Mouse (Mus musculus): ENCODE results near the gene Myh11. TPM values are rescaled to one million over a fixed set of nuclear protein-coding genes. Genes with fewer than 3 reads are reported as not detected.
"Not testable (repeated sequence)": the region's sequence is repeated elsewhere in the genome, so short reads cannot be mapped to it uniquely, and the experiment has no call there.

The Myh11 gene
- total RNA-seq, 2 experiments from 2014 or later, result 2.2 to 3.4 TPM

DNA sequence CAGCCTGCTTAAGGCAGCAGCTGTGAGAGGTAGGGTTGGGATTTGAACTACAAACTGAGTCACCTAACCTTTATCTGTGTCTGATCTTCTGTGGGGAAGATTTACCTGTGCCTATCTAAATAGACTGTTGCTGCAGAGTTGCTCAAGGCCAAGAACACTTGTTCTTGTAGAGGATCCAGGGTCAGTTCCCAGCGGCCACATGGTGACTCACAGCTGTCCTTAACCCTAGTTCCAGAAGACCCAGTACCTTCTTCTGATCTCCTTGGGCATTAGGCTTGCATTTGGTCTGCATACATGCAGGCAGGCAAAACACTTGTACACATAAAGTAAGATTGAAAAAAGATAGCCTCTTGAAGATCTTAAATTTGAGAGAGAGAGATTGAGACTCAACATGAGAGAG is 121.5 kb downstream of the Myh11 start:
- DNase-seq (ENCODE audit: low spot score in 2 of 2), result no peak

DNA sequence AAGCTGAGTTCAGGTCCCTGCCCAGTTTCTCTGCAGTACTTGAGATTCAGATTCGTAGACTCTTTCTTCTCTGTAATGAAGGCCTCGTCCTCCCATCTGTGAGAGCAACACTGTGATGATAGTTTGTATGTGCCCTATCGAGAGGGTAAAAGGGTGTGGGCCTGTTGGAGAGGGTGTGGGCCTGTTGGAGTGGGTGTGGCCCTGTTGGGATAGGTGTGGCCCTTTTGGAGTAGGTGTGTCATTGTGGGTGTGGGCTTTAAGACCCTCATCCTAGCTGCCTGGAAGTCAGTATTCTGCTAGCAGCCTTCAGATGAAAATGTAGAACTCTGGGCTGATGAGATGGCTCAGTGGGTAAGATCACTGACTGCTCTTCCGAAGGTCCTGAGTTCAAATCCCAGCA is 124.7 kb downstream of the Myh11 start:
- DNase-seq (ENCODE audit: low spot score in 2 of 2), result no peak

DNA sequence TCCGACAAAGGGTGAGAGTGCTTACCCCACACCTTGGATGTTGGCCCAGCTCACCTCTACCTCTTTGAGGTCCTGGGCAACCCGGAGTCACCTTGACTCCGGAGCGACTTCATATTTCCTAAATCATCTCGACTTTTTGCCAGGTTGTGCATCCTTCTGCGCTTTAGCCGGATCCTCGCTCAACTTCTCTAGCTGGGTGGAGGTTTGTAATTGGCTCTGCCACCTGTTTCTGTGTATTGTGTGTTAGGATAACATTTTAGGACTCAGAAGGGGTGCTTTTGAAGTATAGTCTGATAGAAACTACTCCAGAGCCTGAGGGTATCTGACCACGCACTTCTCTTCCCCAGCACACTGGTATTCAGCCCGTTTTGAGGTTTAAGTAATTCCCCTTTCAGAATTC is 127.4 kb downstream of the Myh11 start:
- no peak for DNase-seq (ENCODE audit: low spot score in 2 of 2)

DNA sequence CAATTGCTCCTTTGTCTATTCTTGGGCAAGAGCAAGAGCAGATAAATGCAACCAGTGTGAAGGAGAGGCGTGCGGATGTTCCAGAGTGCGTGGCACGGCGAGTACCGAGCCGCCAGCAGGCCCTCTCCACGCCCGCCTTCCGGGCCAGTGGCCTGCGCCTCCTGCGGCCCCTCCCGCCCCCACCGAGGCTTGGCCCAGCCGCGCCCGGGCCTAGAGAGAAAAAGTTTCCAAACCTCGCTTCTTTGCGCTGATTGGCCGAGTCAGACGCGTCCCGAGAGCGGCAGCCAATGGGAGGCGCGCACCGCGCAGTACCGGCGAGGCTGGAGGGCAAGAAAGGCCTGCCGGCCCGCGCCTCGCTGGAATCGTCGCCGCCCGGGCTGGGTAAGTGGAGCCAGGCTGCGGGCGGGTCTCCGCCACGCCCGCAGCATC is 128.2 kb downstream of the Myh11 start, which contains the start of the genes Nde1 and Marf1:
Nde1 (plus strand) TSS at position 288 of the 429 bp plus-strand sequence.
Marf1 (minus strand) TSS at position 364 of the 429 bp plus-strand sequence.
- peak; percentile 53 to 81 for DNase-seq (ENCODE audit: low spot score in 2 of 2)

DNA sequence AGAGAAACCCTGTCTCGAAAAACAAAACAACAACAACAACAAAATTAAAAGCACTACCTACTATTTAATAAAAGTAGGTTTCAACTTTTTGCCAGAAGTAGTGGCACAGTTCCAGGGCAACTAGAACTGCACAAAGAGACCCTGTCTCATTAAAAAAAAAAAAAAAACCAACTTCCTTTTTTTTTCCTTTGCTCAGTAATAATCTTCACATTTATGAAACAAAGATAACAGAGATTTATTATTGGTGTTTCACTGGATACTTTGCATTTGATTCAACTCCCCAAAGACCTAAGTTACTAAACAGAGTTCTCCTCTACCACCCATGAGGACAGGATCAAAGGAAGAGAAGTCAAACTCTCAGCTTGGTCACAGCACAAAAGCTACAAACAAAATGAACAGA is 130.2 kb downstream of the Myh11 start:
- no peak for DNase-seq (ENCODE audit: low spot score in 2 of 2)

DNA sequence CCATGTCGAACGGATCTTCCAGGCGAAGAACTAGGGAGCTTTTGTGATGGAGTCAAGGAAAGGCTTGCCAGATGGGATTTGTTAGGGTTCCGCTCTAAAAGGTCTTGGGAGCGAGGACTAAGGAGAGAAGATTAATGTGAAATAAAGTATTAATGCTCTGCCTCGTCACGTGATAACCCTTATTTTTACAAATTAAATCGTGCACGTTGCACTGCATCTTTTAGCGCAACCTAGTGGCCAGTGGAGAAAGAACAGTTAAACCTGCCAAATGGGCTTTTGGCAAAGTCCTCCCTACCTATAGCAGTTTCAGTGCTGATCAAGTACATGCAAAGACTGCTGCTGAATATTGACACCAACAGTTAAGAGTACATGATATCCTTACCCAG is 131.4 kb downstream of the Myh11 start:
- DNase-seq (ENCODE audit: low spot score in 2 of 2), result peak; percentile 55 to 91

DNA sequence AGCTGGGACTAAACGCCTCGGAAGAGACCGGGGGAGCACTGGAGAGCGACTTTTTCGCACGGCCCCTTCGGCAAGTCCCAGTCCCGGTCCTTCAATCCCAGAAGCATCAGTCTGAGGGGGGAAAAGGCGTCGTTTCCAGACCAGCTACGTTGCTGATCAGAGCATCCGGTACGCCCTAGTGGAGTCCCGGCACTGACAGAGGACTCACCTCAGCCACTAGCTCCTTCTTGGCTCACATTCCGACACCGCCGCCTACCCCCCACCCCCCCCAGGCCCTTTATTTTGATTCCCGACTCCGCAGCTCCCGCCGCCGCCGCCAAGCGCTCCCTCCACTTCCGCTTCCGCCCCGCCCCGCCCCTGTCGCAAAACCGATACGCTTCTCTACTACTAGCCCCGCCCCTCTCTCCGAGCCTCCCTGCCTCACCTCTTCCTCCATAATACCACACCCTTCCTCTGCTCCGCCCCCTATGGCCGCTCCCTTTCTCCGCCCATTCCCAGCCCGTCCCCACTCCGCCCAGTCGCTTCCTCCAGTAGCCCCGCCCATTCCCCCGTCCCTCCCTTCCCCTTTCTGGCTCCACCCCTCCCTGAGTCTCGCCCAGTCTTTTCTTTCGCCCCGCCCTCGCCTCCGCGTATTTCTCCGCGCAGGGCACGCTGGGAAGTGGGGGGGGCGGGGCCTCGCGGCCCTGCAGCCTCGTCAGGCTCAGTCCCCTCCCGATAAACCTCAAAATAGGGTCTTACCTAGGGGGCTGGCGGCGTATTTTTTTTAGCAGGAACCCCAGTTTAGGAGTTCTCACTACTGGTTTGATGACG is 132.0 kb downstream of the Myh11 start:
- peak; percentile 98 to 99 for DNase-seq (ENCODE audit: low spot score in 2 of 2)

DNA sequence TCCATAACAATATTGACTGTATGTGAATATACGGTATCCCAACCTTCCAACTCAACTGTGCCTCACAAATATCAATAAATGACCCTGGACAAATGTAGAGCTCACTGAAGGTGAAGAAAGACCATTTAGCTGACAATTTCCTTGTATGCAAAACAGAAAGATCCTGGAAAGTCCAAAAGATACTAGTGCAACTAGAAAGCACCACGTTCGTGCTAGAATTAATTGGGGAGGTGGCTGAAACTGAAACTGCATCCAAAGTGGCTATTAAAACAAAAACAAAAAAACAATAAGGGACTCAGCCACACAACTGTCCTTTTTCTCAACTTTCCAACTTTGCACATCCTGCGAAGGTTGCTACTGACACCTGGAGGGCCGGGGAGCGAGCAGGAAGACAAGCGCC is 132.6 kb downstream of the Myh11 start:
- no peak for DNase-seq (ENCODE audit: low spot score in 2 of 2)

DNA sequence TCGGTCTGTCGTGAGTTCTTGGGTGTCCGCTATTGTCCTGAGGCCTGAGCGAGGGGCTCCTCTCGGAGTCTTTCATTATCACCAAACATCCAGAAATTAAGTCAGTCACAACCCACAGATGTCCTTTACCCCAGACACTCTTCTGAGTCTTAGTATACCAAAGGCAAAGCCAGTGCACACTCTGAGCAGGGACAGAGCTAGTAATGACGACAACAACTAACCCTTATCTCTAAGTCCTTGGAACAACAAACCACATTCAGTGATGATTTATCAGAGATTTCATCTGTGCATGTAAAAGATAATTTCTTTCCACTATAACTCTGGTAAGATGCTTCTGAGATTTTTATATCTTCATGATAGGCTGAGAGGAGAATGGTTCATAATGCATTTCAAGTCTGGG is 134.9 kb downstream of the Myh11 start:
- DNase-seq (ENCODE audit: low spot score in 2 of 2), result no peak

DNA sequence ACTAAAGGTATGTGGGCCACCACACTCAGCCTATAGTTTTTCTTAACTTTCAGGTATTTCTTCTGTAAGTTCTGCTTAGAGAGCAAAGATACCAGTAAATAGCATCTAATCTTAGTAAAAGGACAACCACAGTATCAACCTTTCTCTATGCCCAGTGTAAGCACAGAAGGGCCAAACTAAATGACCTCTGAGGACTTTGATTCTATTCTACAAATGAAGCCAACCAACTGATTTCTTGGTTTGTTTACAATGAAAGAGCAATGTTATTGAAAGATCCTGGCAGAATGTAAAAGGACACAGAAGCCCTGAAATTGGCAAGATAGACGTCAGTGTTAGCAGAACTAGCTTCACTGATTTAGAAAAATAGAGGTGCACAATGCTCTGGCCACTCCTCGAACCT is 135.5 kb downstream of the Myh11 start:
- DNase-seq (ENCODE audit: low spot score in 2 of 2), result not testable (repeated sequence)

DNA sequence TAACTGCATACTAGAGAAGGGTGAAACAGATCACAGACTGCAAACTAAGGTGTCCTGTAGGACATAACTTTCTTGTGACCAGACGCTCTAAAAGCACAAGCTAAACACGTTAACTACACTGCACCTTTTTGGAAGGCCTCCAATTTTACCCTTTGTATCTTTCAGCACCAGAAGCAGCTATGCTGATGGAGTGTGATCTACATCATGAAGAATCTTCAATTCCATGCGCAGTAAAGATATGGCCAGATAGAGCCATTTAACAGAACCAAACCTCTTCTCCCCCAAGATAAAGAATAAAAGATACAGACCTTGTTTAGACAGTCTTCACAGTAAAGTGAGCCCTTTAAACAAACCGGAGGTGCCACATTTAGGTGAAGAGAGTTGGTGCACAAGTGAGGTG is 139.5 kb downstream of the Myh11 start:
- no peak for DNase-seq (ENCODE audit: low spot score in 2 of 2)

DNA sequence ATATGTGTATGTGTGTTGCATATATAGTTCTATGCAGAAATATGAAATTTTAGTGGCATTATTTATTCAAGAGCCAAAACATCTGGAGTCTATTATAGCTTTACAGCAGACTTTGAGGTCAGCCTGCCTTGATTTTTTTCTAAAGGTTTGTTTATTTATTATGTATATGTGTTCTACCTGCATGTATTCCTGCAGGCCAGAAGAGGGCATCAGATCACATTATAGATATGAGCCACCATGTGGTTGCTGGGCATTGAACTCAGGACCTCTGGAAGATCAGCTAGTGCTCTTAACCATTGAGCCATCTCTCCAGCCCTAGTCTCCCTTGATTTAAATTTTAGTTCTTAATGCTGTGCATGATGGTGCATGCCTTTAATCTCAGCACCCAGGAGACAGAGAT is 143.5 kb downstream of the Myh11 start:
- DNase-seq (ENCODE audit: low spot score in 2 of 2), result no peak

Small RNA genes within 50 kb of the gene (microRNA-seq; reads per million reads assigned to microRNA genes)
- gene Mir484, result 927 to 1,148 reads per million in 2 experiments

Other genes with a start within 250 kb of the Myh11 start
- 10 to 100 TPM; 29.0 TPM for gene Nde1, start 128.1 kb downstream of the Myh11 start, total RNA-seq (2021)
- 100 to 1,000 TPM; 131 to 142 TPM for gene Marf1, start 128.0 kb downstream of the Myh11 start, total RNA-seq (2021)
- 10 to 100 TPM; 51.5 to 55.7 TPM for gene Fopnl, start 26.0 kb upstream of the Myh11 start, total RNA-seq (2021)
- gene Abcc1, start 70.2 kb upstream of the Myh11 start, total RNA-seq (2021), result 10 to 100 TPM; 11.1 to 11.8 TPM

Measured in layer of hippocampus, adult 18-20 months (tissue).